In genomic region chr2:72478176-72478575, GRCm38 (mm10) we compare ENCODE assay signal across 11 mouse cellular contexts. TPM values are rescaled to one million over a fixed set of nuclear protein-coding genes. Genes with fewer than 3 reads are reported as not detected.
DNase-seq lines count a peak whose midpoint lies in the region; ATAC-seq lines count a peak whose summit lies in the region.
"Had no signal": no experiment of that assay in that cellular context is flagged by ENCODE, and none has a peak within 500 bp of the region (broad histone marks: within the 10 kb centered on the region; RNA-seq: fewer than 3 reads in every experiment).

No protein-coding gene starts in this region.

- no peak for ATAC-seq in heart, embryonic 16.5 days (replicated peaks; ENCODE audit: extremely low read depth, insufficient read depth, low FRiP score)
- no peak for ATAC-seq in midbrain, embryonic 16.5 days

- intact Hi-C loops in heart, postnatal 10 days (cut with DNase I) = loop anchor here (5.0 kb wide), 1 partner anchor 191 kb away; the partner anchor contains the start of gene Map3k20

- H3K9me3 ChIP-seq in heart, embryonic 16.5 days (replicated peaks; ENCODE audit: control insufficient read depth, low read length) = no peaks in the 10 kb centered on the region
- no peaks in the 10 kb centered on the region for H3K9me3 ChIP-seq in embryonic facial prominence, embryonic 10.5 days
- H3K9me3 ChIP-seq in midbrain, embryonic 16.5 days (replicated peaks; ENCODE audit: control insufficient read depth, low read length, poor library complexity, severe bottlenecking) = no peaks in the 10 kb centered on the region

- peaks cover 30% of the 10 kb centered on the region for H3K4me1 ChIP-seq in heart, embryonic 16.5 days (ENCODE audit: control insufficient read depth, insufficient read depth, low read length)
- H3K4me1 ChIP-seq in embryonic facial prominence, embryonic 10.5 days = peaks cover 43% of the 10 kb centered on the region
- peaks cover 7% of the 10 kb centered on the region; the same call in 1 of the 2 replicates for H3K4me1 ChIP-seq in midbrain, embryonic 16.5 days (ENCODE audit: control insufficient read depth, insufficient read depth, low read length)

- peaks cover 11% of the 10 kb centered on the region for H3K36me3 ChIP-seq in heart, embryonic 16.5 days (ENCODE audit: control insufficient read depth, insufficient read depth)
- peaks cover 46% of the 10 kb centered on the region for H3K36me3 ChIP-seq in embryonic facial prominence, embryonic 10.5 days (replicated peaks)
- H3K36me3 ChIP-seq in midbrain, embryonic 16.5 days (ENCODE audit: control insufficient read depth, insufficient read depth, low read length) = no peaks in the 10 kb centered on the region

- DNase-seq in heart, postnatal 10 days = no peak
- DNase-seq in embryonic facial prominence, embryonic 10.5 days (ENCODE audit: low spot score) = no peak
- peak; percentile 6 for DNase-seq in induced T-regulatory cell, adult 2 months (ENCODE audit: low read depth)
- no peak for DNase-seq in Muller cell, postnatal 12 days (ENCODE audit: inconsistent ontology term)
- DNase-seq in retina, embryonic 14.5 days (ENCODE audit: low spot score) = no peak
- DNase-seq in kidney, postnatal 14 days = no peak
- DNase-seq: gastrocnemius, postnatal 36 days; lung, postnatal 14 days; right cerebral cortex, adult 18-20 months had no signal

- H3K4me3 ChIP-seq in heart, embryonic 16.5 days (ENCODE audit: low read length) = no peak overlapping the region
- H3K4me3 ChIP-seq in embryonic facial prominence, embryonic 10.5 days = peak overlapping the region; percentile 88
- no peak overlapping the region for H3K4me3 ChIP-seq in midbrain, embryonic 16.5 days (ENCODE audit: low read depth, low read length)

- peak overlapping the region; percentile 89 for H3K4me2 ChIP-seq in heart, embryonic 16.5 days (ENCODE audit: low read depth, low read length)
- H3K4me2 ChIP-seq in midbrain, embryonic 16.5 days (ENCODE audit: low read length) = peak overlapping the region; percentile 27; the same call in 1 of the 2 replicates

- no peak overlapping the region for H3K27ac ChIP-seq in heart, embryonic 16.5 days (ENCODE audit: low read length)
- H3K27ac ChIP-seq in embryonic facial prominence, embryonic 10.5 days (replicated peaks) = no peak overlapping the region
- no peak overlapping the region for H3K27ac ChIP-seq in midbrain, embryonic 16.5 days (ENCODE audit: low read length)

- 88% methylated on average over 4 of the region's 4 CpGs for WGBS in heart, embryonic 16.5 days
- 84% methylated on average over 4 of the region's 4 CpGs for WGBS in embryonic facial prominence, embryonic 10.5 days
- WGBS in midbrain, embryonic 16.5 days = 72% methylated on average over 4 of the region's 4 CpGs

- H3K27me3 ChIP-seq in heart, embryonic 16.5 days (ENCODE audit: control insufficient read depth, insufficient read depth, low read length) = no peaks in the 10 kb centered on the region
- peaks cover 18% of the 10 kb centered on the region for H3K27me3 ChIP-seq in embryonic facial prominence, embryonic 10.5 days (replicated peaks; ENCODE audit: low read depth, poor library complexity, severe bottlenecking)
- H3K27me3 ChIP-seq in midbrain, embryonic 16.5 days (ENCODE audit: control insufficient read depth, insufficient read depth, low read depth, low read length) = peaks cover 7% of the 10 kb centered on the region

- no peak overlapping the region for H3K9ac ChIP-seq in heart, embryonic 16.5 days (ENCODE audit: low read length)
- no peak overlapping the region for H3K9ac ChIP-seq in midbrain, embryonic 16.5 days (ENCODE audit: low read depth, low read length)

RNA-seq across cellular contexts. Expression of gene Cdca7, which starts 2.2 kb away (rescaled TPM):
- polyA plus RNA-seq in heart, embryonic 16.5 days (2015; fragmentation: Nextera tagmentation; extraction: Ambion mirVana) = 56.1 and 90.4 TPM in 2 replicates
- 10 to 100 TPM in 1 of 2 experiments, 1 to 10 TPM in 1; 6.7 to 10.6 TPM for total RNA-seq in heart, postnatal 10 days (2021)
- polyA plus RNA-seq in embryonic facial prominence, embryonic 10.5 days (2016; fragmentation: Nextera tagmentation; extraction: Ambion mirVana) = 252 and 257 TPM in 2 replicates
- 14.2 and 21.5 TPM in 2 replicates for polyA plus RNA-seq in midbrain, embryonic 16.5 days (2015; fragmentation: Nextera tagmentation; extraction: Ambion mirVana)
